Mouse (Mus musculus) gastrocnemius, postnatal 25 days (tissue): ENCODE data around the gene Anapc2. TPM values are rescaled to one million over a fixed set of nuclear protein-coding genes. Genes with fewer than 3 reads are reported as not detected.

ENCODE experiments used
- DNase-seq: peaks from one replicate; pipeline ENCODE4 v3.0.0; 2022
- total RNA-seq, 2 experiments: library from RNA; stranded (reverse); gene quantifications; 1 replicate in 1 of 2; 2 replicates in 1 of 2; pipeline ENCODE4 v1.2.3; 2021

Gene Anapc2
- total RNA-seq, 2 experiments from 2014 or later, result 27.0 to 27.3 TPM

DNA sequence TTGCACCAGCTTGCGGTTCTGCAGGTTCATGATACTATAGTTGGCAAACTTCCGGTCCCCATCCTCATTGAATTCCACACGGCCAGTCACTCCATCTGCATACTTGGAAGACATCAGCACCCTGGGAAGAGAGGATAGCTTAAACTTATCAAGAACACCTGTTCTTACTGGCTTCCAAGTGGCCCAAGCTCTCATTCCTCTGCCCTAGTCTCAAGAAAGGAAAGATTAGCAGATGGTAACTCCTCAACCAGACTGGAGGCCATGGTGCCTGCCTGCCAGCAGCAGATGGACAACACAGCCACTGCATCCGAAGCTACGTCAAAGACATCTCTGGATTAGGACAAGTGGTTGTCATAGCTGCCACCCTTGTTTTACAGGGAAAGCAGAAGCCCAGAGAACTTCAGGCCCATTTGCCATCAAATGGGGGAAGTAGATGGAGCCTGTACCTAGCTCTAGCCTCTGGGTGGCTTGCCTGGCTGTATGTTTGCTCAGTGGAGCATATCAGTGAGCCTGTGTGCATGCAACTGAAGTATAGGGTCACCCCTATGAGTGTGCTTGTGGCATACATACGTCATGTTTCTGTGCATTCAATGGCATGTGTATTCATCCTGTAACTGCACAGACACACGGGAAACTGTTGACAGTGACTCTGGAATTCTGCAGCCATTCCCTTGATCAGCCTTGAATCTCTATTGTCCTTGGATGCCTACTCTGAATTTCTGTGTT is 31.8 kb downstream of the Anapc2 start:
- no peak for DNase-seq

DNA sequence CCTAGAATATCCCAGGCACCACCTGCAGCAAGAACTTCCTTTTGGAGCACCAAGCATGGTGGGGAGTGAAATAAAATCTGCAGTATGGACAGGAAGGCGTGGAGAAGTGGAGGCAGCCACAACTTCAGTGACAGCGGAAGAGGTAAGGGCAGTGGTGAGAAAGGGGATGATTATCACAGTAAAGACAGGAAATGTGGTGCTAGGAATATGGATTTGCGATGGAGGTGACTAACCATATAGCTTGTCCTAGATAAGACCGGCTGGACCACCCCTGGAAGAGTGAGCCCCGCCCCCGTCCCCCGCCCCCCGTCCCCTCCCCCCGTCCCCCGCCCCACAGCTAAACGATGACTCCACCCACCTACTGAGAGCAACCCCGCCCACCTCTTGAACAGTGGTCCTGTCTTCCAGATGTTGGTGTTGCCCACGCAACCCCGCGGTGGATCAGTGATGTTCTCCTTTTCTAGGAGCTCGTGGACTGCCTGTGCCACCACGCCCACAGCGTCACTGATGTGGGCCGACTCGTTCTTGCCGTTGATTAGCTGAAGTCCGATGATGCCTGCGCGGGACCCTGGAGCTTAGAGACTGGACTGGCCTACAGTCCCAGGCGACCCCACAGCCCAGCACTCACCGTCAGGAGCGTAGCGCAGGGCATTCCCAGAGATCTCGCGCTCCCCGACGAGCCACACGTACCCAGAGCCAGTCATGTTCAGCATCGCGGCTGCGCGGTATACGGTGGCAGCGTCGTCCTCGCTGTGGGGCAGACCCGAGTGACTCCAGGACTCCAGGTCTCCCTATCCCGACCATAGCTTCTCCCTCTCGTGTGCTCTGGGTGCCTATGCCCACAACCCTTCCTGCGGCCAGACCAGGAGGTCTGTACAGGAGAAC is 32.6 kb downstream of the Anapc2 start:
- no peak for DNase-seq

DNA sequence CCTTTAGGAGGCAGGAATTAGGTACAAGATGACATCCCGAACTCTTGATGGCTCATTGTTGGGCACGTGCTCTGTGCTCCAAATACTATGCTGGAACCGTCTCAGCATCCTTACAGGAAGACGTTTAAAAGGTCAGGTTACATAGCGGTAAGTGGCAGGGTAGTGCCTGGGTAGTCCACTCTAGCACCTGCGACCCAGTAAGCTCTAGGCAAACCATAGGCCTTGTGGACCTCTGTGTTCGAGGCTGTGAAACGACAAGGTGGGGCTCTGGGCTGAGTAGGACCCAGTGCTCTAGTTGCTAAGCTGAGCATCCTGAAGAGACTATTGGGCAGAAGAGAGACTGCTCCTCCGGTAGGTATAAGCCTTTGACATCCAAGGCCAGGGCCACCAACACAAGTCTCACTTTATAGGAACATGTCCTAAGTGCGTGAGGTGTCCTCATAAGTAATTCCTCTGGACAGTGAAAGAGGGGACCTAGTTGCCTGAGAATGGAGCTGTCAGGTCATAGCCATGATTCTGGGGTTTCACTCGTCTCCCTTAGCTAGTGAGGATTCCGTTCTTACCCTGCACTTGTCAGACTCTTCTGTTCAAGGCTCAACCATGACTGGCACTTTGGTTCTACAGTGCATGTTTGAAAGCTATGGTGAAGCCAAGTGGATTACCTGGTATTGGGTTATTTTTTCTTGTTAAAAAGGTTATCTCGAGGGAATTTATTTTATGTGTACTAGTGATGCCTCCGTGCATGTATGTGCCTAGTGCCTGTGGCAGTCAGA is 33.5 kb downstream of the Anapc2 start:
- DNase-seq, result no peak

DNA sequence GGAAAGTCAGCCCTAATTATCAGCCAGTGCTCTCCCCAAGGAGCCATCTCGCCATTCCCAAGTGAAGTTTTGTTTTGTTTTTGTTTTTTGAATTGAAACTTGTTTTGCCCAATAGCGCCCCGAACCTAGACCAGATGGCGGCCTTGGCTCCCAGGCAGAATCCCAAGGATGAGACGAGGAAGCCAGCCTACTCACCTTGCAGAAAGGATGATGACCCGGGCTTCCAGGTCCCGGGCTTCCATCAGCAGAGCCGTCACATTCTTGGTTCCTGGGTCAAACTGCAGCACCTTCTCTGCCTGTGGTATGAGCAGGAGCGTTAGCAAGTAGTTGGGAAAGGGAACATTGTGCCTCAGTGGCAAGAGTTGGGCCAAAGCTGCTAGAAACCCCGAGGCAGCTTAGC is 37.9 kb downstream of the Anapc2 start:
- DNase-seq, result no peak

DNA sequence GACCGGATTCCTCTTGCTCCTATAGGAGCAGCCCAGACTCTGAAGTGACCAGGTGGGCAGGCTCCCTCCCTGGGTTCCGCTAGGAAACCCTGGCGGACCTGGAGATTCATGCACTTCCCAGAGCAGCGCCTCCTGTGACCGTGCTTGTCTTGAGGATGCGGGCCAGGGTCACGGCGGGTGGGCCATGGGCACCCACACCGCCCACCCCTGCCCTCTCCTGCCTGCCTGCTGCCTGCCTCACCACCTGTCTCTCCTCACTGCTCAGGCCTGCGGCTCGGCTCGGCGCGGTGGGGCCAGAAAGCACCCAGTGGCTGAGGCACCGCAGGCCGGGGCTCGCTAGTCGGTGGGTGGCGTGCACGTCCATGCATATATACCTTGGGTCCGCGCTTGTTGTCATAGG is 38.7 kb downstream of the Anapc2 start:
- no peak for DNase-seq

DNA sequence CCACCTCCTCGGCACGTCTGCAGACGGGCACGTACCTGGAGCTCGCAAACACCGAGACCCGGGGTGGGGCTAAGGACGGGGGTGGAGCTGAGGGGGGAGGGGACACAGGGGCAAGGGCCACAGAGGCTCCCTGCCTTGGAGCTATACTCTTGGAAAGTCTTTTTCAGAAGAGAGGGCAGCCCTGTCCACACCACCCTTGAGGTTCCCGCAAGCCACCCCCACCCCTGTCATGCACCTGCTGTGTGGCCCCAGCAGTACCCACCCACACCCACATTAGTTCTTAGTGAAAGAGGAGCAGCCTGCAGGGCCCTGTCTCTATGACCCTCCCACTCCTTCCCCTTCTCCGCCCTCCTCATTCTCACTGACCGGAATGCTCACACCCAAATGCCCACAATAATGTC is 39.2 kb downstream of the Anapc2 start:
- DNase-seq, result no peak

DNA sequence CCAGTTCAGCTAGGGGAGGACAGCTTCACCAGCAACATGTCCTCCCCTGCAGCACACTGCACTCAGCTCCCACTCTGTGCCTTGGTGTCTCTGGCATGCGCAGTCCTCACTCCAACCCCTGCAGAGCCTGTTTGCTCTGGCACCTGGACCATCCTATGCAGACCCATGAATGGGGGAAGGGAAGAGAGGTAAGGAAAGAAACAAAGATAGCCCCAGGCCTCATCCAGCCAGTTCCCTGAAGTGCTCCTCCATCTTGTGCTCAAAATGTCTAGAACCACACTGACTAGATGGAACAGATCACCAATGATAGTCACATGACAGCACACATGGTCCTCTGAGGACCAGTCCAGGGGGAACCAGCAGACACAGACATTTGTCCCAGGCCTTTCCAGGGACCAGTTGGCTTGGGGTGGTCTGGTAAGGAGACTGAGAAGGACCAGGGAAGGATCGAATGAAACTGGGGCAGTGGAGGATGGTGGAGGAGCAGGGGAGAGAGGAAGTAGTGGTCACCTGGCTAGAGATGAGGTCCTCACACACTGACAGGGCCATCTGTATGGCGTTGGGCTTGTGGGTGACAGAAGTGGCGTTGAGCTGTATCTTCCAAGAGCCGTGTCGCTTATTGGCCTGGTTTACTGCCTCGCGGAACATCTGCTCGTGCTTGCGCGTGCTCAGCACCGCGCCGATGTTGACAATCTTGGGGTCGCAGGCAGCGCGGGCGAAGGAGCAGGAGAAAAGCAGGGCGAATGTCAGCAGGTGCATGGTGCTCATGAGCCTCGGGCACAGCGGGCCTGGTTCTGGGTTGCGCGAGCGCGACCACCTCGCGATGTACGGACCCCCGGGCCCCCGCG is 46.1 kb downstream of the Anapc2 start:
- no peak for DNase-seq

DNA sequence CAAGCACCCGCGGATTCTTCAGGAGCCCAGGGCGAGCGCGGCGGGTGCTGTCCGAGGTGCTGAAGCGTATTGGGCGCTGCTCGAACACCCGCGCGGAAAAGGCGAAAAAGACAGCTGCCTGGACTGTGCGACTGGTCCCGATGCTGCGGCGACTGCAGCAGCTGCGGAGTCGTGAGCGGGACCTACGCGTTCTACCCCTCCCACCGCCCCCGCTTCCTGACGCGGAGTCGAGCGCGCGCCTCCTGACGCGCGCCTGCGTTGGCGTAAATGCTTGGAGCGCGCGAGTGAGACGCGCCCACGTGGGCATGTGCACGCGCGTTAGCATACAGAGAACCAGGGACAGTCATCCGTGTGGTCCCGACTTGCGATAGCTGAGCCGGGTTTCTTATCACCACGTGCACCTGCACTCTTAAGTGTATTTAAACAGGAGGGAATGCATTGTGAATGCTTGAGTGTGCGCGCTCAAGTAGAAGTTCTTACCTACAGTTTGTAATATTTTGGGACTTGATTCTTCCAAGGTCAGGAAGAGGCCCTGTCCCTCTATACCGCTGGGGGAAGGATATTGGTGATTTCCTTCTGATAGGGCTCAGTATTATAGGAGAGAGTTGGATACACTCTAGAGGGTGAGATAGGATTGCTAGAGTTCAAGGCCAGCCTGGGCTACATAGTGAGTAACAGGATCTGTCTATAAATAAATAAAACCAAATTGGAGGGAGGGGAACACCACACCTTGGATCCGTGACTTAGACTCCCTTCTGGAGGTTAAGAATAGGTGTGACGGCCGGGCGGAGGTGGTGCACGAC is 46.9 kb downstream of the Anapc2 start, which contains the start of gene Grin1:
TSS of gene Grin1 (minus strand) at position 217 of the 803 bp plus-strand sequence.
- DNase-seq, result peak; percentile 21

DNA sequence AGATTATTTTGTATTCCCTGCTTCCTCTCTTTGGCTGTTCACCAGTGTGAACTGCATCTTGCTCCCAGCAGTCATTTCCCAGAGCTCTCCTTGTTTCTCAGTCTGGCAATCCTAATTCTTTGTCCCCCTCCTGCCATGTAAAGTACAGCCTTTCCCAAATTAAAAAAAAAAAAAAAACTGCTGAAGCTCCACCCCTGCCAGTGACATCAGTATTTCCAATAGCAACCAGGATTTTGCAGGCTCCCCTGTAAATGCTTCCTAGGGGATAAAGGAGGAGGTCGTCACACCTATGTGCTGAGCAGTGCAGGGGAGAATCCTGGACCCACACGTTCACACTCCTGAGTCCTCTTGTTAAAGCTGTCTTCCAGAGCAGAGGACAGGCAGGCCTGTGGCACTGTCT is 47.8 kb downstream of the Anapc2 start:
- no peak for DNase-seq

DNA sequence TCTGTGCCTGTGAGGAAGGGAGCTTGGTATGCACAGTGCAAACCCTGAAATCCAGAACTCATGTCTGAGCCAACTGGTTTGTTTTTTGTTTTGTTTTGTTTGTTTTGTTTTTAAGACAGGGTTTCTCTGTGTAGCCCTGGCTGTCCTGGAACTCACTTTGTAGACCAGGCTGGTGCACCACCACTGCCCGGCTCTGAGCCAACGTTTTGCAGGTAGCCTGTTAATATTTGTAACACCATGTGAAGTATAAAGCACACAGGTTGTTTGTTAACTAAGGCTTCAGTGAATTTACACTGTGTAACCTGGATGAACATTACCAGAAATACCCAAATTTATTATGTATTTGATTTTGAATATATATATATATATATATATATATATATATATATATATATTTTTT is 53.8 kb downstream of the Anapc2 start:
- no peak for DNase-seq

DNA sequence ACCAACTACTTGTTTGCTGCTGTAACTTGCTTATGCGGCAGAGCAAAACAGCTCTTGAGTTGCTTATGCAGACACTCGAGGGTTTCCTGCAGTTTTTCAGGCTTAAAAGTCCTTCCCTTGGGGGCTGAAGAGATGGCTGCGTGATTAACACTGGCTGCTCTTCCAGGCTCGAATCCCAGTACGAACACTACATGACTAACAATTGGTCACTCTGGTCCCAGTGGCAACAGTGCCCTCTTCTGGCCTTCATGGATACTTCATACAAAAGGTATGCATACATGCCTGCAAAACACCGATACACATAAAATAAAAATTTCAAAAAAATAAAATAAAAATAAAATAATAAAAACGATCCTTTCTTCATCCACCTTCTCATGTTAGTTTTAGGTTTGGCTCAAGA is 56.2 kb downstream of the Anapc2 start:
- no peak for DNase-seq

DNA sequence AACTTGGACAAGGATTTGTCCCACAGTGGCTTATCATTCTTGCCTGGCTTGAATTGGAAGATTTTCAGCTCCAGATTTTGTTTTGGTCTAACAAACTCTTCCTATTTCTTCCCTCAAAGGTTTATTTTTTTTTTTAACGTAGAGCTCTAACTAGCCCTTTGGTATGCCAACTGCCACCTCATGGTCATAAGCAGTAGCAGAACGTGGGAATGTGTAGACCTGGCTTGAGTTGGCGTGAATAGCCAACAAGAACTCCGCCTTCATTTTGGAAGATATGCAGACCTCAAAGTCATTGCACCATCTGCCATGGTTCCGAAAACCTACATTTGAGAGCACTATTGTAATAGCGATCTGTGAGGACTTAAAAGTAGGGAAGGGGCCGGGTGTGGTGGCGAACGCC is 59.2 kb downstream of the Anapc2 start:
- no peak for DNase-seq

DNA sequence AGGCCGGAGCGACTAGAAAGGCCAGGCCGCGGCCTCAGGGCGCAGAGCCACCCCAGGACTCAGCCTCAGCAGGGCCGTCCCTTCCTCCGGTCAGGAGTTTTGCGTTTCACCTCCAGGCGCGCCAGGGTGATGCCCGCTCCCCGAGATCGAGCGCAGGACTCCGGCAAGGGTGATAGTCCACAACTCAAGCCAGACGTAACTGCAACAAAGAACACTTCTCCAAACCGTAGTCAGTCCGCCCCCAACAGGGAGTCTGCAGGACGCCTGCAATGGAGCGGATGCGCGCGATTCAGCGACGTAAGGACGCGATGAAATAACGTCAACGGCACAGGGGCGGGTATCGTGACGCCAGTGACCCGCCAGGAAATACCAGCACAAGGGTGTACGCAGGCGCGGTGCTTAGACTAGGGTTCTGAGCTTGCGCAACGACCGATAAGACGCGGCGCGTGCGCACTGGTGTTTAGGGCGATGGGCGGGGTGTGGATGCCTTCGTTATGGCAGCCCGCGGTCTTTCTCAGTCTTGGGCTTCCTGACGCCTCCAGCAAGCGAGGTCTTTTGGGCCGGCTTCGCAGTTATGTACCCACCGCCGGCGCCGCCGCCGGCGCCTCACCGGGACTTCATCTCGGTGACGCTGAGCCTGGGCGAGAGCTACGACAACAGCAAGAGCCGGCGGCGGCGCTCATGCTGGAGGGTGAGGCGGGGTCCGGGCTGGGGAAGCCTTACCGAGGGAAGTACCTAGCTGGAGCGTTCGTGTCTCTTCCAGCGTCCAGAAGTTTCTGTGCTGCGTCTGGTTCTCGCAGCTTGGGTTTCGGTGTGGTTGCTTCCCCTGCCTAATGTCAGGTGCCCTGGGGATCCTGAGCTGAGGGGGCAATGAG is 60.2 kb downstream of the Anapc2 start, which contains the start of gene Man1b1:
TSS of gene Man1b1 (plus strand) at position 53 of the 875 bp plus-strand sequence.
- DNase-seq, result peak; percentile 97

DNA sequence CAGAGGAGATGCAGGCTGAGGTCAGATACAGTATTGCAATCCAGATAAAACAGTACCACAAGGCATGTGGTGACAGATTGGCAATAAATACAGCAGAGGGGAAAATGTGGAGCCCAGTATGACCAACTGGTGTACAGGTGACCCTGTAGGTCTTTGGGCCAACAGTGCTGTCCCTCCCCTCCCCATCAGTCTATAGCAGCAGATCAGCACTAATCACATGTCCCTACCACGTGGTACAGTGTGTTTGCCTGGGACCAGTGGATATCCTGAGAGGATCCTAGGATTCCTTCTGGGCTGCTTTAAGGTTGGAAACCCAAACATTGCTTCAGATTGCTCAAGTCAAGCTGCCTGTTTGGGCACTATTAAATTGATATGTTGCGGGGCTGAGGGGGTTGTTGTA is 61.3 kb downstream of the Anapc2 start:
- no peak for DNase-seq

Other genes with a start within 250 kb of the Anapc2 start
- 10 to 100 TPM; 12.8 to 15.9 TPM for gene Nsmf, start 218.1 kb upstream of the Anapc2 start, total RNA-seq
- not detected for gene Entpd8, start 192.2 kb upstream of the Anapc2 start, total RNA-seq
- not detected for gene Noxa1, start 177.3 kb upstream of the Anapc2 start, total RNA-seq
- 1 to 10 TPM; 3.6 to 6.7 TPM for gene Nrarp, start 91.7 kb upstream of the Anapc2 start, total RNA-seq
- 1 to 10 TPM; 1.1 to 1.3 TPM for gene Tor4a, start 75.6 kb upstream of the Anapc2 start, total RNA-seq
- gene Nelfb, start 61.0 kb upstream of the Anapc2 start, total RNA-seq, result 10 to 100 TPM; 20.5 to 22.3 TPM
- gene Stpg3, start 57.8 kb upstream of the Anapc2 start, total RNA-seq, result not detected
- gene Fam166a, start 53.7 kb upstream of the Anapc2 start, total RNA-seq, result not detected
- 100 to 1,000 TPM; 167 to 293 TPM for gene Tubb4b, start 47.8 kb upstream of the Anapc2 start, total RNA-seq
- not detected for gene Slc34a3, start 38.1 kb upstream of the Anapc2 start, total RNA-seq
- gene Rnf224, start 35.7 kb upstream of the Anapc2 start, total RNA-seq, result not detected
- under 1 TPM; 0.56 to 0.75 TPM for gene Rnf208, start 30.2 kb upstream of the Anapc2 start, total RNA-seq
- not detected for gene Cysrt1, start 30.0 kb upstream of the Anapc2 start, total RNA-seq
- under 1 TPM; 0.82 to 0.99 TPM for gene AL732309.1, start 25.6 kb upstream of the Anapc2 start, total RNA-seq
- gene Tmem203, start 17.0 kb upstream of the Anapc2 start, total RNA-seq, result 10 to 100 TPM; 10.3 to 11.3 TPM
- gene Tprn, start 9.9 kb upstream of the Anapc2 start, total RNA-seq, result 1 to 10 TPM; 2.1 to 2.9 TPM
- 10 to 100 TPM; 31.6 to 33.0 TPM for gene Ssna1, start within 50 bp of the Anapc2 start, total RNA-seq
- gene Tmem210, start 15.7 kb downstream of the Anapc2 start, total RNA-seq, result not detected
- gene Lrrc26, start 17.4 kb downstream of the Anapc2 start, total RNA-seq, result not detected
- gene Grin1, start 46.7 kb downstream of the Anapc2 start, total RNA-seq, result under 1 TPM in 1 of 2 experiments, not detected in 1; 0.08 TPM
- gene Man1b1, start 59.9 kb downstream of the Anapc2 start, total RNA-seq, result 10 to 100 TPM; 11.9 to 15.4 TPM
- gene Dpp7, start 83.9 kb downstream of the Anapc2 start, total RNA-seq, result 10 to 100 TPM; 10.1 to 10.4 TPM
- 1 to 10 TPM; 2.8 to 4.6 TPM for gene Uap1l1, start 93.2 kb downstream of the Anapc2 start, total RNA-seq
- under 1 TPM; 0.19 to 0.33 TPM for gene Sapcd2, start 99.8 kb downstream of the Anapc2 start, total RNA-seq
- 1 to 10 TPM; 9.1 to 9.4 TPM for gene Entpd2, start 123.4 kb downstream of the Anapc2 start, total RNA-seq
- 10 to 100 TPM; 15.0 to 25.1 TPM for gene Npdc1, start 126.9 kb downstream of the Anapc2 start, total RNA-seq
- not detected for gene Fut7, start 150.8 kb downstream of the Anapc2 start, total RNA-seq
- gene Abca2, start 156.2 kb downstream of the Anapc2 start, total RNA-seq, result 10 to 100 TPM; 12.5 to 16.2 TPM
- under 1 TPM; 0.35 to 0.64 TPM for gene Clic3, start 184.4 kb downstream of the Anapc2 start, total RNA-seq
- gene Paxx, start 188.6 kb downstream of the Anapc2 start, total RNA-seq, result 10 to 100 TPM; 13.7 to 16.2 TPM
- not detected for gene Ptgds, start 197.6 kb downstream of the Anapc2 start, total RNA-seq
- gene Lcn12, start 221.4 kb downstream of the Anapc2 start, total RNA-seq, result not detected
- gene Fbxw5, start 228.3 kb downstream of the Anapc2 start, total RNA-seq, result 10 to 100 TPM; 77.2 to 77.4 TPM
- 1 to 10 TPM in 1 of 2 experiments, under 1 TPM in 1; 0.86 to 1.3 TPM for gene C8g, start 229.2 kb downstream of the Anapc2 start, total RNA-seq